Mouse (Mus musculus): ENCODE measurements around the gene Cdc14b. TPM values are rescaled to one million over a fixed set of nuclear protein-coding genes. Genes with fewer than 3 reads are reported as not detected.

Cdc14b gene
- total and polyA plus RNA-seq, 3 experiments, result 8.2 to 8.8 (median 8.7) TPM

- TF ChIP-seq EP300 (IDR thresholded peaks at IDR 0.05; ENCODE audit: insufficient read depth, low read depth, low read length), result no peak
- TF ChIP-seq POLR2A (IDR thresholded peaks at IDR 0.05; ENCODE audit: insufficient read depth, low read depth, low read length), result no peak
- TF ChIP-seq CTCF (IDR thresholded peaks at IDR 0.05), result 0 out of 2 replicates have a peak, but pooled peaks have one; percentile 16
- Histone ChIP-seq H3K4me3 (no peak overlapping the region), H3K9ac (ENCODE audit: low read depth, low read length) (no peak overlapping the region), H3K4me1 (ENCODE audit: control insufficient read depth, insufficient read depth, low read length) (no peaks in the 10 kb centered on the region), H3K79me2 (replicated peaks; ENCODE audit: control insufficient read depth, insufficient read depth, low read length) (no peaks in the 10 kb centered on the region), H3K27me3 (ENCODE audit: control insufficient read depth, insufficient read depth, low read length) (no peaks in the 10 kb centered on the region), H3K36me3 (ENCODE audit: control insufficient read depth, insufficient read depth, low read length) (no peaks in the 10 kb centered on the region), H3K27ac (no peak overlapping the region)
- intact Hi-C loops (cut with DNase I), result loop anchor here (5.0 kb wide), 1 partner anchor 257 kb away; no protein-coding TSS in a partner anchor
- 76% methylated on average over 4 of the region's 4 CpGs for WGBS
- no peak for DNase-seq
These were observed 94.8 kb downstream of the Cdc14b start for GRCm38 (mm10) chr13:64180300-64180699.

- Histone ChIP-seq H3K79me2 (replicated peaks; ENCODE audit: control insufficient read depth, insufficient read depth, low read length) (no peaks in the 10 kb centered on the region), H3K27ac (no peak overlapping the region), H3K9ac (ENCODE audit: low read depth, low read length) (no peak overlapping the region), H3K4me1 (ENCODE audit: control insufficient read depth, insufficient read depth, low read length) (no peaks in the 10 kb centered on the region), H3K27me3 (ENCODE audit: control insufficient read depth, insufficient read depth, low read length) (no peaks in the 10 kb centered on the region), H3K4me3 (no peak overlapping the region), H3K36me3 (ENCODE audit: control insufficient read depth, insufficient read depth, low read length) (no peaks in the 10 kb centered on the region)
- WGBS, result 81% methylated on average over 13 of the region's 13 CpGs
- intact Hi-C loops (cut with DNase I), result no loop called here
- no peak for TF ChIP-seq CTCF (IDR thresholded peaks at IDR 0.05)
- TF ChIP-seq EP300 (IDR thresholded peaks at IDR 0.05; ENCODE audit: insufficient read depth, low read depth, low read length), result no peak
- no peak for TF ChIP-seq POLR2A (IDR thresholded peaks at IDR 0.05; ENCODE audit: insufficient read depth, low read depth, low read length)
- DNase-seq, result no peak
These were observed 96.1 kb downstream of the Cdc14b start for GRCm38 (mm10) chr13:64178746-64179652.

GRCm38 (mm10) chr13:64178000-64178399 lies 97.1 kb downstream of the Cdc14b start:
- intact Hi-C loops (cut with DNase I), result no loop called here
- Histone ChIP-seq H3K27ac (no peak overlapping the region), H3K79me2 (replicated peaks; ENCODE audit: control insufficient read depth, insufficient read depth, low read length) (no peaks in the 10 kb centered on the region), H3K27me3 (ENCODE audit: control insufficient read depth, insufficient read depth, low read length) (no peaks in the 10 kb centered on the region), H3K9ac (ENCODE audit: low read depth, low read length) (no peak overlapping the region), H3K4me1 (ENCODE audit: control insufficient read depth, insufficient read depth, low read length) (no peaks in the 10 kb centered on the region), H3K36me3 (ENCODE audit: control insufficient read depth, insufficient read depth, low read length) (no peaks in the 10 kb centered on the region), H3K4me3 (no peak overlapping the region)
- no peak for DNase-seq
- TF ChIP-seq EP300 (IDR thresholded peaks at IDR 0.05; ENCODE audit: insufficient read depth, low read depth, low read length), result no peak
- TF ChIP-seq CTCF (IDR thresholded peaks at IDR 0.05), result no peak
- no peak for TF ChIP-seq POLR2A (IDR thresholded peaks at IDR 0.05; ENCODE audit: insufficient read depth, low read depth, low read length)
- WGBS, result 81% methylated on average over 7 of the region's 7 CpGs

- Histone ChIP-seq H3K79me2 (replicated peaks; ENCODE audit: control insufficient read depth, insufficient read depth, low read length) (no peaks in the 10 kb centered on the region), H3K27me3 (ENCODE audit: control insufficient read depth, insufficient read depth, low read length) (no peaks in the 10 kb centered on the region), H3K4me3 (no peak overlapping the region), H3K9ac (ENCODE audit: low read depth, low read length) (no peak overlapping the region), H3K36me3 (ENCODE audit: control insufficient read depth, insufficient read depth, low read length) (no peaks in the 10 kb centered on the region), H3K4me1 (ENCODE audit: control insufficient read depth, insufficient read depth, low read length) (no peaks in the 10 kb centered on the region), H3K27ac (no peak overlapping the region)
- TF ChIP-seq POLR2A (IDR thresholded peaks at IDR 0.05; ENCODE audit: insufficient read depth, low read depth, low read length) (no peak), EP300 (IDR thresholded peaks at IDR 0.05; ENCODE audit: insufficient read depth, low read depth, low read length) (no peak), CTCF (IDR thresholded peaks at IDR 0.05) (no peak)
- DNase-seq, result no peak
- 98% methylated on average over 25 of the region's 25 CpGs for whole genome bisulfite sequencing
- intact Hi-C loops (cut with DNase I), result loop anchor here (10.0 kb wide), 1 partner anchor 605 kb away; no protein-coding TSS in a partner anchor
These were observed 105.3 kb downstream of the Cdc14b start for GRCm38 (mm10) chr13:64169746-64170145.

GRCm38 (mm10) chr13:64163147-64163715 lies 111.9 kb downstream of the Cdc14b start:
- Histone ChIP-seq H3K36me3 (ENCODE audit: control insufficient read depth, insufficient read depth, low read length) (no peaks in the 10 kb centered on the region), H3K27ac (no peak overlapping the region), H3K4me3 (peak overlapping the region; percentile 86), H3K27me3 (ENCODE audit: control insufficient read depth, insufficient read depth, low read length) (no peaks in the 10 kb centered on the region), H3K9ac (ENCODE audit: low read depth, low read length) (no peak overlapping the region), H3K4me1 (ENCODE audit: control insufficient read depth, insufficient read depth, low read length) (peaks cover 1% of the 10 kb centered on the region), H3K79me2 (replicated peaks; ENCODE audit: control insufficient read depth, insufficient read depth, low read length) (no peaks in the 10 kb centered on the region)
- TF ChIP-seq CTCF (IDR thresholded peaks at IDR 0.05) (no peak), EP300 (IDR thresholded peaks at IDR 0.05; ENCODE audit: insufficient read depth, low read depth, low read length) (no peak)
- WGBS, result 64% methylated on average over 13 of the region's 13 CpGs
- intact Hi-C loops (cut with DNase I), result loop anchor here (5.0 to 10.0 kb wide), 3 partner anchors 144 to 598 kb away; partner anchors contain the start of gene Cdk20
- DNase-seq, result no peak
